Mouse (Mus musculus): ENCODE results near the gene Krt8.

GRCm38 (mm10) chr15:102002646-102003488 is 1.4 kb downstream of the Krt8 start:
- TF ChIP-seq GATA1 (IDR thresholded peaks at IDR 0.05; ENCODE audit: borderline replicate concordance, low read length) (no peak), FLI1 (IDR thresholded peaks at IDR 0.05; ENCODE audit: low read length) (no peak)

Data from megakaryocyte, embryonic 14.5 days (primary cell).